Mouse (Mus musculus): Measurements from ENCODE around the gene Esrrb.

GRCm38 (mm10) chr12:86469919-86470318 is 109.0 kb downstream of the Esrrb start:
- TF ChIP-seq TAL1 (IDR thresholded peaks at IDR 0.05; ENCODE audit: low read length): no peak
- no peak for TF ChIP-seq GATA1 (IDR thresholded peaks at IDR 0.05; ENCODE audit: low read length)

Measured in erythroblast, embryonic 14.5 days (primary cell).